Mouse (Mus musculus) lung, embryonic 14.5 days (tissue): ENCODE data around the gene Megf6. TPM values are rescaled to one million over a fixed set of nuclear protein-coding genes. Genes with fewer than 3 reads are reported as not detected.

Source experiments
- ATAC-seq: fragments of 200-750 bp; cut with Nextera tagmentation; 2 replicates; pipeline ENCODE4 v1.8.0; 2017; ENCODE audit warnings: mild to moderate bottlenecking, moderate TSS enrichment, moderate library complexity; ENCODE audit not compliant: insufficient read depth
- DNase-seq: peaks from one replicate; pipeline ENCODE4 v3.0.0-alpha.2; 2015
- H3K27ac ChIP-seq: fragments of 300-500 bp; sonication (generic); 2 replicates; pipeline ENCODE4 v1.5.1; 2014; ENCODE audit warnings: low read depth, mild to moderate bottlenecking, moderate library complexity
- H3K27me3 ChIP-seq: fragments of 300-500 bp; sonication (generic); 2 replicates; pipeline ENCODE4 v1.6.1; 2014; ENCODE audit warnings: low read length, control low read depth; ENCODE audit not compliant: insufficient read depth
- H3K36me3 ChIP-seq: fragments of 300-500 bp; sonication (generic); 2 replicates; pipeline ENCODE4 v1.6.1; 2014; ENCODE audit warnings: control low read depth; ENCODE audit not compliant: insufficient read depth
- H3K4me1 ChIP-seq: fragments of 300-500 bp; sonication (generic); 2 replicates; pipeline ENCODE4 v1.6.1; 2014; ENCODE audit warnings: antibody characterized with exemption, control low read depth; ENCODE audit not compliant: insufficient read depth
- H3K4me2 ChIP-seq: fragments of 300-500 bp; sonication (generic); 2 replicates; pipeline ENCODE4 v1.6.1; 2014; ENCODE audit warnings: mild to moderate bottlenecking
- H3K4me3 ChIP-seq: fragments of 300-500 bp; sonication (generic); 2 replicates; pipeline ENCODE4 v1.5.1; 2014; ENCODE audit warnings: low read depth, low read length
- H3K9ac ChIP-seq: fragments of 300-500 bp; sonication (generic); 2 replicates; pipeline ENCODE4 v1.6.1; 2014
- H3K9me3 ChIP-seq: fragments of 300-500 bp; sonication (generic); 2 replicates; pipeline ENCODE4 v1.6.1; 2016; ENCODE audit warnings: low read depth, low read length, control low read depth
- CTCF ChIP-seq: IDR thresholded peaks from 2 replicates; pipeline ENCODE4 v1.5.1; 2016; ENCODE audit warnings: antibody characterized with exemption, low read depth
- WGBS: fragments of 180-500 bp; shearing (Covaris S2); extraction: QIAGEN DNeasy Blood & Tissue Kit; methylation state at CpG from one replicate; pipeline ENCODE4 v1.1.7; 2014; 5-methylcytosine and 5-hydroxymethylcytosine counted together
- polyA plus RNA-seq: library from polyadenylated mRNA; unstranded; fragments of >200 nt; fragmentation: Nextera tagmentation; extraction: Ambion mirVana; gene quantifications from 2 replicates; pipeline ENCODE4 v1.2.1, GENCODE M21; 2014

Megf6 gene
- polyA plus RNA-seq, 1 experiment from 2014 or later = 14.8 TPM

- WGBS = 51% methylated on average over 3 of the region's 3 CpGs
- TF ChIP-seq CTCF = peak; percentile 87
- Histone ChIP-seq H3K4me1 (no peaks in the 10 kb centered on the region), H3K9me3 (no peaks in the 10 kb centered on the region), H3K27me3 (no peaks in the 10 kb centered on the region), H3K9ac (no peak overlapping the region), H3K4me3 (no peak overlapping the region), H3K36me3 (0 out of 2 replicates have a peak, but pooled peaks cover 5% of the 10 kb centered on the region), H3K4me2 (no peak overlapping the region), H3K27ac (no peak overlapping the region)
- DNase-seq (peak; percentile 88), ATAC-seq (no peak)
Observed at GRCm38 (mm10) chr4:154273000-154273399, 102.5 kb downstream of the Megf6 start.

- TF ChIP-seq CTCF = no peak
- no peak overlapping the region for H3K4me2 ChIP-seq
- H3K27ac ChIP-seq = no peak overlapping the region
- WGBS = 52% methylated on average over 9 of the region's 9 CpGs
- no peaks in the 10 kb centered on the region for H3K27me3 ChIP-seq
- H3K9me3 ChIP-seq = no peaks in the 10 kb centered on the region
- no peak overlapping the region for H3K4me3 ChIP-seq
- H3K4me1 ChIP-seq = no peaks in the 10 kb centered on the region
- H3K9ac ChIP-seq = no peak overlapping the region
- DNase-seq (no peak), ATAC-seq (no peak)
- H3K36me3 ChIP-seq = 0 out of 2 replicates have a peak, but pooled peaks cover 4% of the 10 kb centered on the region
Observed at GRCm38 (mm10) chr4:154279481-154279880, 109.0 kb downstream of the Megf6 start.

GRCm38 (mm10) chr4:154283671-154284070 is 113.1 kb downstream of the Megf6 start:
- Histone ChIP-seq H3K4me1 (no peaks in the 10 kb centered on the region), H3K9me3 (no peaks in the 10 kb centered on the region), H3K27ac (no peak overlapping the region), H3K27me3 (no peaks in the 10 kb centered on the region), H3K4me3 (no peak overlapping the region), H3K36me3 (no peaks in the 10 kb centered on the region; the same call in 1 of the 2 replicates), H3K4me2 (no peak overlapping the region), H3K9ac (no peak overlapping the region)
- WGBS = 70% methylated on average over 7 of the region's 7 CpGs
- no peak for TF ChIP-seq CTCF
- DNase-seq = no peak
- no peak for ATAC-seq

GRCm38 (mm10) chr4:154293735-154294201 is 123.2 kb downstream of the Megf6 start:
- no peak overlapping the region for H3K4me2 ChIP-seq

GRCm38 (mm10) chr4:154294262-154294731 is 123.8 kb downstream of the Megf6 start:
- TF ChIP-seq CTCF = no peak
- Histone ChIP-seq H3K36me3 (no peaks in the 10 kb centered on the region), H3K27ac (peak overlapping the region; percentile 58; the same call in 1 of the 2 replicates), H3K9ac (peak overlapping the region; percentile 20; the same call in 1 of the 2 replicates), H3K4me3 (no peak overlapping the region), H3K27me3 (peaks cover 2% of the 10 kb centered on the region; the same call in 1 of the 2 replicates), H3K4me2 (no peak overlapping the region), H3K9me3 (no peaks in the 10 kb centered on the region), H3K4me1 (peaks cover 13% of the 10 kb centered on the region)
- no peak for DNase-seq
- 16% methylated on average over 8 of the region's 8 CpGs for WGBS
- peak; percentile 23; the same call in 1 of the 2 replicates for ATAC-seq

More at GRCm38 (mm10) chr4:154293735-154294201, 123.2 kb downstream of the Megf6 start:
- DNase-seq (peak; percentile 28), ATAC-seq (peak; percentile 41)
- H3K9me3 ChIP-seq = no peaks in the 10 kb centered on the region
- no peak overlapping the region; the same call in 1 of the 2 replicates for H3K9ac ChIP-seq
- no peak for TF ChIP-seq CTCF
- H3K27me3 ChIP-seq = no peaks in the 10 kb centered on the region; the same call in 1 of the 2 replicates
- H3K4me3 ChIP-seq = no peak overlapping the region
- H3K27ac ChIP-seq = peak overlapping the region; percentile 58; the same call in 1 of the 2 replicates
- H3K36me3 ChIP-seq = no peaks in the 10 kb centered on the region
- H3K4me1 ChIP-seq = peaks cover 13% of the 10 kb centered on the region
- WGBS = 28% methylated on average over 4 of the region's 4 CpGs

- Histone ChIP-seq H3K4me3 (no peak overlapping the region), H3K9ac (no peak overlapping the region), H3K4me2 (peak overlapping the region; percentile 15; the same call in 1 of the 2 replicates), H3K9me3 (no peaks in the 10 kb centered on the region), H3K36me3 (no peaks in the 10 kb centered on the region), H3K4me1 (peaks cover 13% of the 10 kb centered on the region), H3K27ac (no peak overlapping the region), H3K27me3 (peaks cover 21% of the 10 kb centered on the region)
- DNase-seq = no peak
- 35% methylated on average over 9 of the region's 9 CpGs for WGBS
- no peak for TF ChIP-seq CTCF
- no peak for ATAC-seq
Observed at GRCm38 (mm10) chr4:154297761-154298160, 127.2 kb downstream of the Megf6 start.

GRCm38 (mm10) chr4:154299541-154300271 is 129.2 kb downstream of the Megf6 start:
- TF ChIP-seq CTCF = no peak
- Histone ChIP-seq H3K36me3 (no peaks in the 10 kb centered on the region), H3K27ac (peak overlapping the region; percentile 54; the same call in 1 of the 2 replicates), H3K4me3 (peak overlapping the region; percentile 50), H3K9me3 (no peaks in the 10 kb centered on the region), H3K9ac (peak overlapping the region; percentile 36), H3K27me3 (peaks cover 21% of the 10 kb centered on the region), H3K4me1 (no peaks in the 10 kb centered on the region), H3K4me2 (peak overlapping the region; percentile 73)
- under 1% methylated on average over 64 of the region's 66 CpGs for WGBS
- ATAC-seq (peak; percentile 73), DNase-seq (peak; percentile 60)
